Mouse (Mus musculus) heart, adult 11 months (tissue): ENCODE measurements around the gene Cdc40.

ENCODE experiments used
- DNase-seq: peaks from one replicate; pipeline ENCODE4 v3.0.0; 2022

Cdc40 gene

GRCm38 (mm10) chr10:40882831-40883643 lies at the start of gene Cdc40, which contains the start of gene Wasf1:
Cdc40 (minus strand) TSS chr10:40883311.
Wasf1 (plus strand) TSS chr10:40883475.
- peak; percentile 100 for DNase-seq

DNA sequence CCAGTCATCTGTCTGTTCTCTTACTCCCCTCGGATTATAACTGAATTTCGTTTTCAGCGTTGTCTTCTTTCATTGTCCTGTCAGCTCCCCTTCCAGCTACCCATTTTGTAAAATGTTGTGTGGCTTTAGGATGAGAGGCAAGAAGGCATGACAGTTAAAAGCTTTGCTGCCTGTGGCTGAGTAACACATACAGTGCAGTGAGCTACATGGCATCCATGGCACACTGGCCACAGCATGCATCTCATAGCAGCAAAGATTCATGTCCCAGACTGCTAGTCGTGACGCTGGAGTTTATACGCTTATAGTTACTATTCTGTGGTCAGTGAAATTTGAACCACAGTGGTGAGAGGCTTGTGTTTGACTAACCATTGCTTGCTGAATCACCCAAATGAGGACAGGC lies 36.4 kb upstream of the Cdc40 start:
- DNase-seq = peak; percentile 56

DNA sequence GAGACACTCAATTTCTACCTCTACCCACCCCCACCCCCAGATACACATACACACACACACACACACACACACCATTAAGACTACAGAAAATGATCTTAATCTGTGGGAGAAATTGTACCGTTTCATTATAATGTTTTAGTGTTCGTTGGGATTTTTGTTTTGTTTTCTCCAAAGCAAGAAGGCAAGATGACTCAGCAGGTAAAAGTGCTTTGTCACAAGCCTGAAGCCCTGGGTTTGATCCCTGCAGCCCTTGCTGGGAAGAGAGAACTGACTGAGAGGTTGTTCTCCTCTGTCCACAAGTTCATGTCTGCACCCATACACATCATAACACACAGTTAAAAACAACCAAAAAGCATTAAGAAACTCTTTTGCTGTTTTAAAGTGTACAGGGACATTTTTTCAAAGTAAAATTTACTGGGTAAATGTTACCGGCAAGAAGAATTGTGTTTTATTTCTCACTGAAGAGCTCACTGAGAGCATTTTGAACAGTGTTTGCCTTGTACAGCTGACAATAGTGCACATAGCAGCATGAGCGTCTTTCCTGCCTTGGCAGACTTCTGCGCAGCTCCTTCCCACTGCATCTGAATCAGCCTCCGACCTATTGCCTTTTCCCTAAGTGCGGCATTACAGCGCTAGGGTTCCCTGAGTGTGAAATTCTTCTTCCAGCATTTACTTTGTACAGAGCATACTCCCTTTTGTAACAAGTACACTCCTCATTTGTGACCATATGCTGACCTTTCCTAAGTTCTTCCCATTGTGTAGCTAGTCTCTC lies 35.7 kb upstream of the Cdc40 start:
- DNase-seq = peak; percentile 14

- no peak for DNase-seq
Observed at GRCm38 (mm10) chr10:40915240-40915639, 32.1 kb upstream of the Cdc40 start.

GRCm38 (mm10) chr10:40910811-40911210 lies 27.7 kb upstream of the Cdc40 start:
- no peak for DNase-seq

DNA sequence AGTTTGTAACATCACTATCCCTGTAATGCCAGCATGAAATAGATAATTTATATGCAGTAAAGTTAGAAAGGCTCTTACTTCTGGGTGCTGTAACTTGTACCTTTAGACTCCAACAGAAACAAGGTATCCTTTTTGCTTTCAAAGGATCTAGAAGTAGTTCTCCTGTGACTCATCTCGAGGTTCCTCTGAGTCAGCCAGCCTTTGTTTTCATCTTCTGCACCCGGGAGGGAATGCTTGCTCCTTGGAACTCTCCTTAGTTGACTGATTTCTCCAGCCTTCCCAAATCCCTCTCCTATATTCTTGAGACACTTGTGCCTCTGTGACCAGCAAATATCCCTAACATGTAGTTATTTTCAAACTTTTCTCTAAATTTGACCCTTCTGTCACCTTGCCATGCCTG lies 25.5 kb upstream of the Cdc40 start:
- DNase-seq = peak; percentile 50

GRCm38 (mm10) chr10:40906802-40907201 lies 23.7 kb upstream of the Cdc40 start:
- DNase-seq = no peak

DNA sequence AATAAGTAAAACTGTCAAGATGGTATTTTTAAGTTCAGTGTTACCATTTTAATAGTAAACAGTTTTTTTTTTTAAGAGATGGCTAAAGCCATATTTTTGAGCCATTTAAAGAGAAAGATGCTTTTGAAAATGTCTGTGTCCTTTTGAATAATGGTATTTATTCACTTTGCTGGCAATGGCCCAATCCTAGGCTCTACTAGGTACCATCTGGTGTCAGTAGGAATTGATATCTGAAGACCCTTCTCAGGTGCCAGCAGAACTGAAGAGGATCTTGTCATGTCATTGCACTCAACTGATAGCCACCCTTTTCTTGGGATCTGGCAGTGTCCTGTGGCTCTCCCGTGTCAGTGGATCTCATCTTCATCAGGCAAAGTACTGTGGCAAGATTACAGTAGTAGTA lies 23.0 kb upstream of the Cdc40 start:
- no peak for DNase-seq

GRCm38 (mm10) chr10:40901786-40902185 lies 18.7 kb upstream of the Cdc40 start:
- DNase-seq = no peak

DNA sequence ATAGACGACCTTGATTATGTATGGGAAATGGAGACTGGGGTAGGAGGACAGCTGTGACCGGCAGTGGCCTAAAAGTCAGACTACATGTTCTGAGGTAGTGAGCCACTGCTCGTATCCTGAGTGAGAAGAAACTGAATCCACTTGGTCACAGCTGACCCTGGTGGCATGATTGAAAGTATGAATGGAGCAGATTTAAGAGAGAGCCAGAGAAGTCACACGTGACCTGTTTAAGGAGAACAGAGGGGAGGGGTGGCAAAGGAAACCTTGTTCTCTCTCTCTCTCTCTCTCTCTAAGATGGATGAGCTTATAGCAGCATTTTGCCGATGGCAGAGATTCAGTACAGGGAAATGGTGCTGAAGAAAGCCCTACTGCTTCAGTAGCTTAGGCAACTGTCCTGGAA lies 13.5 kb upstream of the Cdc40 start:
- DNase-seq = no peak

GRCm38 (mm10) chr10:40895765-40896164 lies 12.7 kb upstream of the Cdc40 start:
- no peak for DNase-seq

- no peak for DNase-seq
Observed at GRCm38 (mm10) chr10:40889146-40889545, 6.0 kb upstream of the Cdc40 start.

DNA sequence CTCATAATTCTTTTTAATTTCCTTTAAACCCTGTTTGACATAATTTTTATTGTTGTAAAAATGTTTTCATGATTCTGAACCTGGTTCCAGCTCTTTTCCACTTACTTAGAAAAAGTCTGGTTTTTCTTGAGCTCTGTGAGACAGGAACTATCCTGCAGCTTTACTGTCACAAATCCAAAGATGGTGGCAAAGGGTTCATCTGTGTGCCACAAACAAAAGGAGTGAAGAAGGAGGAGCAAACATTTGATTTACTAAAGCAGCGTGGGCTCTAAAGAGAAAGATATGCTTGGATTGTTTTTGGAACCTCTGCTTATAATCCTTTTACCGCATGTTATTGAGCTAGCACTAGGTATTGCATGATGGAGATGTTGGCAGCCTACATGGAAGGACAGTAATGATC lies 4.2 kb upstream of the Cdc40 start:
- DNase-seq = no peak

GRCm38 (mm10) chr10:40885432-40885831 lies 2.3 kb upstream of the Cdc40 start:
- DNase-seq = no peak

DNA sequence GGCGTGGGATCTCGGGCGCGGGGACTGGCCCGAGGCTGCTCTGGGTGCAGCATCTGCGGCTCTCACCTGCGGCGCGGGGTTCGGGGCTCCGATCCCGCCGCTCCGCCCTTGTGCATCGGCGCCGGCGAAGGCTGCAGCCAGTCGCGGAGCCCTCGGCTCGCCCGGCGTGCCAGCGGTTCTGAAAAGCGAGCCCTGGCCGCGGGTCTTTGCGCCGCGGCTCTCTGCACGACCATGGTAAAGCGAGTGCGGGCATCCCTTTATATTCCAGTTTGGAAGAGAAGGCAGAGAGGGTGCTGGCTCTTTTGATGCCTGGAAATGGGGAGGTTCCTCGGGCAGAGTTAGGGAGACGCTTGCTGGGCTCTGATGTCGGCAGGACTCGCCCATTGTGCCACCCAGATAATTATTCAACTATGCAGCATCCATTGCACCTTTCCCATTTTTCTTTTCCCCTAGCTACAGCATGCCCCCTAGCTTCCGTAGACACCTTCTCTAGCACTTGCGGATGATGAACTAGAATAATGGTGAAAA lies 1.2 kb upstream of the Cdc40 start:
- peak; percentile 89 for DNase-seq

GRCm38 (mm10) chr10:40883644-40884278 lies 650 bp upstream of the Cdc40 start:
- peak; percentile 92 for DNase-seq

DNA sequence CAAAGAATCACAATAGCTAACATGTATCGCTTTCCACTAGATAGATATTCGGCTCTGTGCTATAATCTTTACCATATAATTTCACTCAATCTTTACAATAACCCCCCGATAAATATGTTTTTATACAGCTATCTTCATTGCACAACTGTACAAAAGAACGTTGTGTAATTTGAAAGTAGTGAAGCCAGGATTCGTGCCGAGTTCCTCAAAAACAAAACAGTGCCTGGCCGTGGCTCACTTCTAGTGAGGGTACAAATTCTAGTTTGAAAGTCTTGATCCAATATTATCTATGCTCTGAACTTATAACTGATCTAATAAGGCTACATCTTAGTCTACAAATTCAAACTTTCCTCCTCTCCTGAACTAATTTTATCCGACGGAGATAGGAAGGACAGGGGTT lies 778 bp downstream of the Cdc40 start:
- no peak for DNase-seq

DNA sequence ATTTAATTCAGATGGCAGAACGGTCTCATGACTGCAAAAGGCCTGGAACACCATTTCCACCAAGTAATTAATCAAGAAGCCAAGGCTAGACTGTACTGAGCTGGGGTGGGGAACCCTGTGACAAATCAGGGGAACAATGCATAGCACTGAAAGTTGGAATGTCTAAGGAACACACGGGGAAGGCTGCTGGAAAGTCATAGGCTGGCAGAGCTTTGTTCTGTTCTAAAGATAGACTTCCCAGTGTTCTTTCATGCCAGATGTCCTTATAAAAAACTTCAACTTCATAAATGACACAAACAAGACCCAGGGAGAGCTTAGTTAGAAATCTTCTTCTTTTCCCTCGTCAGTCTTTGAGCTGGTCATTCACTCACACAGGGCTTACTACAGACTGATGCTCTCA lies 1.9 kb downstream of the Cdc40 start:
- DNase-seq = no peak

DNA sequence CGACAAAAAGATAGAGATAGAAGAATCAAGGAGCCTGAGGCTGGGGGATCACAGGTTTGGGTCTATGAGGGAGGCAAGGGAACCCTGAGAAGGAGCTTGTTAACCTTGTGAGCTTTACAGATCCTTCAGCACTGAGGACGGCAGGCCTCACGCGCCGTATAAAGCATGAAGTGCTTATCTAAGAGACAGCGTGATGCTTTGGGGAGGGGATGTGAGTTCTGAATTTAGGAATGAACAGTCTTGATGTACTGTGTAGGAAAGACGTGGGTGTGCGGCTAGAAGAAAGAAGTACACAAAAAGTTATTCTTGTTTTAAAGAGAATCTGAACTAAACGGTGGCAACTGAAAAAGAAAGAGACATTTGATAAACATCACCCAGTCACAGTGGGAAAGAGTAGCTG lies 3.1 kb downstream of the Cdc40 start:
- DNase-seq = no peak

DNA sequence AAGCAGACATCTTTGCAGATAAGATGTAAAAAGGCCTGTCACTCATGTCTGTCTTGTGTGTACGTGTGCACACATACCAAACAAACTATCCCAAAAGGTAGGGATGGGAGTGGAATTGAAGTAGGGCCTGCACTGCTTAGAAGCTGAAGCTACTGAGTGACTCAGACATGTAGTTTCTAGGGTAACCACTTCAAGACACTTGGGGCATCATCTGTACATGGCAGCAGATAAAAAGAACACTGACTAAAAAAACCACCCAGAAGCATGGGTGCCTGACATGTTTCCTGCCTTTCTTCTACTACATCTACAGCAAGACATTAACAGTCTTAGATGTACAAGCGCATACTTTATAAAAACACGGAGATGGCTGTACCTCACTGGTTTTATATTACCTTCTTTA lies 4.9 kb downstream of the Cdc40 start:
- DNase-seq = no peak

GRCm38 (mm10) chr10:40872052-40872451 lies 11.1 kb downstream of the Cdc40 start:
- peak; percentile 71 for DNase-seq

- DNase-seq = peak; percentile 58
Observed at GRCm38 (mm10) chr10:40871301-40871700, 11.8 kb downstream of the Cdc40 start.

DNA sequence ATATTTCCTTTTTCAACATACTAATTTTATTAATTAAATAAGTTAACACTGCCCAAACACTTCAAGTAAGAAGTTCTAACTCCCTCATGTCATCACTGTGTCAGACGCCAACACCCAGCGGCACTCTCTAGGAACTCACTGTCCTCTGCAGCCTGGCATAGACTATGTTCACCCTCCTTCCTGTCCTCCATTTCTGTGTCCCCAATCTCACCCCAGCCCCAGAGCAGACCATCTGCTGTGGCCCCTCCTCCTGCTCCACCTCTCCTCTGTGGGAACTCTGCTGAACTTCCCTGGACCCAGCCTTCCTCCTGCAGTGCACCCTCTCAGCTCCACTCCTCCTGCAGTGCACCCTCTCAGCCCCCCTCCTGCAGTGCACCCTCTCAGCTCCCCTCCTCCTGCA lies 15.0 kb downstream of the Cdc40 start:
- peak; percentile 91 for DNase-seq
